Comparison of ENCODE assay signal across 27 mouse cellular contexts in the genomic region with DNA sequence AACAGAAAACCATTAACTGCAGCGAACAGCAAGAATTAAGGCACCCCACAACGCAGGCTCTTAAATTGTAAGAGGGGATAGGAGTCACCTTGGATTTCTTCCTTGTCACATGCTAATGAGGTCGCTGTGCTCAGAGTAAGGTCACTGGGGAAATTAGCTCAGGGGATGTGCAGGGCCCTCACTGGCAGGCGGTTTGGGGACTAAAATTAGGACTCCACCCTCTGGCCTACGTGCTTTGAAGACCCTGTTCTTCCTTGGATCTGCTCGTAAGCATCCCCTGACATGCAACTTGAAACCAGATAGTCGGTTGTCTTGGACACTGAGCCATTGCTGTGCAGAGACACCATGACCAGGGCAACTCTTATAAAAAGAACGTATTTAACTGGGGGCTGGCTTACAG. TPM values are rescaled to one million over a fixed set of nuclear protein-coding genes. Genes with fewer than 3 reads are reported as not detected.
DNase-seq lines count a peak whose midpoint lies in the region; ATAC-seq and TF ChIP-seq lines count a peak whose summit lies in the region.
"Had no signal": no experiment of that assay in that cellular context is flagged by ENCODE, and none has a peak within 500 bp of the region (broad histone marks: within the 10 kb centered on the region; RNA-seq: fewer than 3 reads in every experiment).

No protein-coding gene starts in this region.

- peaks cover 52% of the 10 kb centered on the region for H3K4me1 ChIP-seq in megakaryocyte, embryonic 14.5 days
- H3K4me1 ChIP-seq in ES-Bruce4 (ENCODE audit: control insufficient read depth, insufficient read depth, low read length) (peaks cover 5% of the 10 kb centered on the region), ES-E14 (ENCODE audit: control insufficient read depth in 2 of 2, insufficient read depth in 2 of 2, low read length in 2 of 2, poor library complexity in 1 of 2) (peaks cover 6 to 8% of the 10 kb centered on the region in 2 experiments; a peak in 3 of 4 replicates)
- H3K4me1 ChIP-seq: embryonic facial prominence, embryonic 10.5 days; embryonic facial prominence, embryonic 12.5 days; forebrain, embryonic 13.5 days; forebrain, embryonic 15.5 days had no signal

- DNase-seq in ES-E14 (ENCODE audit: low read depth, low spot score) (no peak), ZHBTc4 (ENCODE audit: low read depth, low spot score) (peak; percentile 73)
- no peak for DNase-seq in testis, postnatal 10 days (ENCODE audit: low spot score)
- DNase-seq in right cerebral cortex, postnatal 36 days (ENCODE audit: low spot score in 2 of 2): no peak
- no peak for DNase-seq in gastrocnemius, postnatal 36 days
- DNase-seq: adrenal gland, adult 8-10 months; adrenal gland, postnatal 14 days; adrenal gland, postnatal 36 days; B cell, adult 2 months; cerebellum, adult 11-12 months; cerebellum, adult 2 months; cerebellum, adult 9-10 months; cerebellum, postnatal 10 days; cerebellum, postnatal 25 days; forebrain, postnatal 0 days had no signal

- peak; percentile 99 for TF ChIP-seq EP300 in ES-Bruce4 (IDR thresholded peaks at IDR 0.05; ENCODE audit: insufficient read depth, low read depth, low read length)

- H3K36me3 ChIP-seq in megakaryocyte, embryonic 14.5 days (replicated peaks; ENCODE audit: low read length): peaks cover 22% of the 10 kb centered on the region
- H3K36me3 ChIP-seq in ES-Bruce4 (ENCODE audit: control insufficient read depth, insufficient read depth, low read length, poor library complexity, severe bottlenecking) (no peaks in the 10 kb centered on the region), ES-E14 (ENCODE audit: control insufficient read depth, insufficient read depth, low read length, poor library complexity, severe bottlenecking) (peaks cover 2% of the 10 kb centered on the region; the same call in 1 of the 2 replicates)
- H3K36me3 ChIP-seq: embryonic facial prominence, embryonic 10.5 days; embryonic facial prominence, embryonic 12.5 days; forebrain, embryonic 15.5 days had no signal

- no peak for TF ChIP-seq POLR2A in ES-Bruce4 (IDR thresholded peaks at IDR 0.05; ENCODE audit: insufficient read depth, low read length)

- H3K27me3 ChIP-seq in megakaryocyte, embryonic 14.5 days (replicated peaks): no peaks in the 10 kb centered on the region
- no peaks in the 10 kb centered on the region for H3K27me3 ChIP-seq in ES-Bruce4 (ENCODE audit: control insufficient read depth, insufficient read depth, low read length, poor library complexity, severe bottlenecking)
- H3K27me3 ChIP-seq: embryonic facial prominence, embryonic 12.5 days; forebrain, embryonic 13.5 days; forebrain, embryonic 15.5 days had no signal

- peaks cover 7% of the 10 kb centered on the region; the same call in 1 of the 2 replicates for H3K9me3 ChIP-seq in megakaryocyte, embryonic 14.5 days
- H3K9me3 ChIP-seq in ES-Bruce4 (replicated peaks; ENCODE audit: control insufficient read depth, insufficient read depth, low read length, poor library complexity, severe bottlenecking) (peaks cover 13% of the 10 kb centered on the region), ES-E14 (ENCODE audit: control insufficient read depth, insufficient read depth, low read depth, low read length) (peaks cover 2% of the 10 kb centered on the region; the same call in 1 of the 2 replicates)
- H3K9me3 ChIP-seq: embryonic facial prominence, embryonic 10.5 days; embryonic facial prominence, embryonic 12.5 days; forebrain, embryonic 15.5 days had no signal

- ATAC-seq in megakaryocyte, adult 5-6 weeks (ENCODE audit: poor library complexity, severe bottlenecking): no peak
- ATAC-seq: activated CD4-positive, CD25-positive, alpha-beta regulatory T cell, adult 4 months; CD4-positive, CD25-positive, alpha-beta regulatory T cell, adult 4 months; forebrain, embryonic 13.5 days; forebrain, embryonic 15.5 days; forebrain, postnatal 0 days had no signal

- H3K9ac ChIP-seq in ES-Bruce4 (ENCODE audit: low read depth, poor library complexity, severe bottlenecking) (peak overlapping the region; percentile 52), ES-E14 (ENCODE audit: insufficient read depth, low read depth, low read length, poor library complexity, severe bottlenecking) (peak overlapping the region; percentile 65; the same call in 1 of the 2 replicates)
- H3K9ac ChIP-seq: embryonic facial prominence, embryonic 12.5 days; forebrain, embryonic 13.5 days; forebrain, embryonic 15.5 days; forebrain, postnatal 0 days had no signal

- H3K27ac ChIP-seq in ES-Bruce4 (ENCODE audit: insufficient read depth, low read length) (peak overlapping the region; percentile 98), ES-E14 (ENCODE audit: insufficient read depth, low read depth, low read length, poor library complexity, severe bottlenecking) (peak overlapping the region; percentile 74)
- H3K27ac ChIP-seq: embryonic facial prominence, embryonic 10.5 days; embryonic facial prominence, embryonic 12.5 days; forebrain, embryonic 13.5 days; forebrain, embryonic 15.5 days had no signal

- in situ Hi-C loops in ES-E14 (cut with MboI; ENCODE audit: low sequenced_read_pairs in 2 of 2, unreplicated experiment in 2 of 2): no loop called here

- intact Hi-C loops in gastrocnemius, postnatal 36 days (cut with DNase I): no loop called here

- H3K4me3 ChIP-seq in megakaryocyte, embryonic 14.5 days (replicated peaks): peak overlapping the region; percentile 82
- H3K4me3 ChIP-seq in ES-Bruce4 (ENCODE audit: low read depth, low read length) (no peak overlapping the region), ES-E14 (ENCODE audit: insufficient read depth in 1 of 2, low read depth in 1 of 2, low read length in 2 of 2, poor library complexity in 1 of 2, severe bottlenecking in 1 of 2) (peak overlapping the region; percentile 43 to 44; a peak in 3 of 4 replicates)
- H3K4me3 ChIP-seq: embryonic facial prominence, embryonic 10.5 days; embryonic facial prominence, embryonic 12.5 days; forebrain, embryonic 13.5 days; forebrain, embryonic 15.5 days had no signal

- no peak for TF ChIP-seq CTCF in ES-Bruce4 (IDR thresholded peaks at IDR 0.05; ENCODE audit: low read depth, low read length)

TF ChIP-seq in ES-E14, 5 proteins besides CTCF, POLR2A, EP300 and RAD21:
- TF ChIP-seq MAFK (IDR thresholded peaks at IDR 0.05; ENCODE audit: insufficient read depth, low read depth, low read length): no peak
- no peak for TF ChIP-seq ZC3H11A (IDR thresholded peaks at IDR 0.05; ENCODE audit: borderline replicate concordance, low read depth, low read length)
- TF ChIP-seq CHD2 (IDR thresholded peaks at IDR 0.05; ENCODE audit: low read depth, low read length): no peak
- no peak for TF ChIP-seq ZNF384 (IDR thresholded peaks at IDR 0.05; ENCODE audit: low read depth, low read length)
- no peak for TF ChIP-seq HCFC1 (IDR thresholded peaks at IDR 0.05; ENCODE audit: borderline replicate concordance, insufficient read depth, low read length)

RNA-seq across cellular contexts. Expression of a gene that starts 33.1 kb away (rescaled TPM):
- polyA plus RNA-seq in megakaryocyte, embryonic 14.5 days (2012; ENCODE audit: insufficient read depth, low replicate concordance): 1.1 TPM in 1 of 2 replicates, not detected in the other
- total RNA-seq in megakaryocyte, adult 5-6 weeks (2015): 0.16 TPM in 1 of 2 replicates, not detected in the other
- total RNA-seq in megakaryocyte, adult 5-6 weeks (2017): not detected in 2 replicates
- 1.1 and 1.3 TPM in 2 replicates for polyA plus RNA-seq in ES-Bruce4 (2011; ENCODE audit: insufficient read depth, insufficient read length, low read depth, missing spikeins)
- 0.98 and 2.4 TPM in 2 replicates for total RNA-seq in ES-E14 (2012; rRNA removed)
- not detected for total RNA-seq in gastrocnemius, postnatal 36 days (2021)
- total RNA-seq: MEL had no signal
- polyA plus RNA-seq: embryonic facial prominence, embryonic 10.5 days; embryonic facial prominence, embryonic 12.5 days; embryonic facial prominence, embryonic 14.5 days; forebrain, embryonic 11.5 days; forebrain, embryonic 13.5 days had no signal

RNA-seq across cellular contexts. Expression of a gene that starts 41.2 kb away (rescaled TPM):
- polyA plus RNA-seq in megakaryocyte, embryonic 14.5 days (2012; ENCODE audit: insufficient read depth, low replicate concordance): 183 and 216 TPM in 2 replicates
- total RNA-seq in megakaryocyte, adult 5-6 weeks (2015): 79.2 and 84.9 TPM in 2 replicates
- 65.7 and 74.1 TPM in 2 replicates for total RNA-seq in megakaryocyte, adult 5-6 weeks (2017)
- 162 and 164 TPM in 2 replicates for polyA plus RNA-seq in ES-Bruce4 (2011; ENCODE audit: insufficient read depth, insufficient read length, low read depth, missing spikeins)
- total RNA-seq in ES-E14 (2012; rRNA removed): 52.8 and 57.1 TPM in 2 replicates
- total RNA-seq in gastrocnemius, postnatal 36 days (2021): 1 to 10 TPM; 7.6 to 9.7 TPM
